Mouse (Mus musculus) embryonic facial prominence, embryonic 14.5 days (tissue): ENCODE results near the gene Ntsr1. TPM values are rescaled to one million over a fixed set of nuclear protein-coding genes. Genes with fewer than 3 reads are reported as not detected.

Experiments used
- ATAC-seq: fragments of 200-750 bp; cut with Nextera tagmentation; 2 replicates; pipeline ENCODE4 v1.8.0; 2017; ENCODE audit warnings: low read depth, moderate number of reproducible peaks, moderate TSS enrichment
- DNase-seq: peaks from one replicate; pipeline ENCODE4 v3.0.0-alpha.2; 2015; ENCODE audit warnings: low spot score
- H3K27ac ChIP-seq: fragments of 300-500 bp; sonication (generic); replicated peaks from 2 replicates; pipeline ENCODE4 v1.5.1; 2014; ENCODE audit warnings: low read depth, mild to moderate bottlenecking, low read length, moderate library complexity
- H3K27me3 ChIP-seq: fragments of 300-500 bp; sonication (generic); replicated peaks from 2 replicates; pipeline ENCODE4 v1.6.1; 2014; ENCODE audit warnings: low read length; ENCODE audit not compliant: control insufficient read depth, insufficient read depth
- H3K36me3 ChIP-seq: fragments of 300-500 bp; sonication (generic); 2 replicates; pipeline ENCODE4 v1.6.1; 2014; ENCODE audit warnings: low read length, mixed read lengths; ENCODE audit not compliant: control insufficient read depth, insufficient read depth
- H3K4me1 ChIP-seq: fragments of 300-500 bp; sonication (generic); 2 replicates; pipeline ENCODE4 v1.6.1; 2014; ENCODE audit warnings: antibody characterized with exemption, low read length; ENCODE audit not compliant: control insufficient read depth, insufficient read depth
- H3K4me2 ChIP-seq: fragments of 300-500 bp; sonication (generic); 2 replicates; pipeline ENCODE4 v1.6.1; 2014; ENCODE audit warnings: low read depth, mild to moderate bottlenecking, low read length, moderate library complexity, mixed read lengths
- H3K4me3 ChIP-seq: fragments of 300-500 bp; sonication (generic); 2 replicates; pipeline ENCODE4 v1.5.1; 2014; ENCODE audit warnings: low read depth, mild to moderate bottlenecking, low read length
- H3K9ac ChIP-seq: fragments of 300-500 bp; sonication (generic); 2 replicates; pipeline ENCODE4 v1.6.1; 2014; ENCODE audit warnings: low read depth, mild to moderate bottlenecking, low read length, moderate library complexity, mixed read lengths
- H3K9me3 ChIP-seq: fragments of 300-500 bp; sonication (generic); 2 replicates; pipeline ENCODE4 v1.6.1; 2016; ENCODE audit warnings: low read length; ENCODE audit not compliant: control insufficient read depth
- WGBS: fragments of 180-500 bp; shearing (Covaris S2); extraction: QIAGEN DNeasy Blood & Tissue Kit; methylation state at CpG from one replicate; pipeline ENCODE4 v1.1.7; 2014; 5-methylcytosine and 5-hydroxymethylcytosine counted together
- polyA plus RNA-seq: library from polyadenylated mRNA; unstranded; fragments of >200 nt; fragmentation: Nextera tagmentation; extraction: Ambion mirVana; gene quantifications from 2 replicates; pipeline ENCODE4 v1.2.1, GENCODE M21; 2014

Ntsr1 gene
- polyA plus RNA-seq, 1 experiment from 2014 or later, result 0.70 TPM

DNA sequence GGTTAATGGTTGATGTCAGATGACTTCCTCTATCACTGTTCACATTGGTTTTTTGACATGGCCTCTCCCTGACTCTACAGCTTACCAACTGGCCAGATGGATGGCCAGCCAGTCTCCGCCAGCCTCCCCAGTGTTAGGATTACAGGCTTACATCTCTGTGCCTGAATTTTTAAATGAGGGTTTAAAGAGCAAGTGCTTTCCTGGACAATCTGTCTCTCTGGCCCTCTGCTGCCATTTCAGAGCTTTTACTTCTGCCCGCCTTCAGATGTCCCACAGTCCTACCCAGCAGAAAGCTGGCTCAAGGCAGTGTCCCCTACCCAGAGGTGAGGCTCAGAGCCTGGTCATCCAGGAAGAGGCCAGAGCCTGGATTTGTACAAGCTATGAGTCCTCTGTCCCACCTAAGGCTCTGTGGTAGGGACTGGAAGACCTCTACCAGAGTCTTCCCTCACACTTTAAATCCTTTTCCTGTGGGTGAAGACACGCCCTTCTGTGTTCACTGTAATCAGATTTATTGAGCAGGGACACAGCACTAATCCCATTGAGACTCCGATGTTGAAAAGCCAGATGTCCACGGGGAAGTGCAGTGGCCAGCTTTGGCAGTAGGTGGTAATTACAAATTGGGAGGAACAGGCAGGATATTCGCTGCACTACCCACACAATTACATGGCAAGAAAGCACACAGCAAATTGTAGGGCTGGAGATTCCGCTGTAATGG is 32.1 kb downstream of the Ntsr1 start:
- Histone ChIP-seq H3K4me3 (no peak overlapping the region), H3K27me3 (peaks cover 12% of the 10 kb centered on the region; the same call in 1 of the 2 replicates), H3K9me3 (no peaks in the 10 kb centered on the region), H3K36me3 (no peaks in the 10 kb centered on the region), H3K27ac (no peak overlapping the region), H3K4me1 (peaks cover 14% of the 10 kb centered on the region), H3K4me2 (no peak overlapping the region), H3K9ac (no peak overlapping the region)
- DNase-seq (no peak), ATAC-seq (no peak)
- WGBS, result 67% methylated on average over 7 of the region's 7 CpGs

DNA sequence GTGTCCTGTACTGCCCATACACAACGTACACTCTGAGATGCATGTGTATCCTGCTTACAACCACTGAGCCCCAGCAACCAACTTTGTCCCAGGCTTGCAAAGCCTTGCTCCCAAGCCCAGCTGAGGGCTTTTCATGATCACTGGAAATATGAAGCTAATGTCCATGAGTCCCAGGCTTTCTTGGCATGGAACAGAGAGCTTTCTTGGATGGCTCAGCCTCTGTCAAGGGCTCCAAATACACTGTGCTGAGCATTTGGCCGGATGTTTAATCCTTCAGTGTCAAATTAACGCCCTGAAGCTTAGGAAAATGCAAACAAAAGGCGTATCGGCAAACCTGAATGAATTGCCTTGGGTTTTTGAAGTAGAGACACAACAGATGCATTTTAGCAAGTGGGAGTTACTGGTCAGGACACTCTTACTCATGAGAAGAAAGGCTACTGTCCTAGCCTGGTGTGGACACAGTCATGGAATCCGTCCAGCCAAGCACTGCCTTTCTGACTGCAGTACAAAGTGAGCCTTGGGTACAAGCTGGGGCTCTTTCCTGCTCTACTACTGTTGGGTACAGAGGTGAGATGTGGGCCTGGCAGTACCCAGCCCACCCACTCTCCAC is 32.7 kb downstream of the Ntsr1 start:
- Histone ChIP-seq H3K27ac (0 out of 2 replicates have a peak overlapping the region, but pooled peaks have one; percentile 39), H3K36me3 (no peaks in the 10 kb centered on the region), H3K9ac (no peak overlapping the region), H3K27me3 (peaks cover 11% of the 10 kb centered on the region; the same call in 1 of the 2 replicates), H3K9me3 (no peaks in the 10 kb centered on the region), H3K4me3 (no peak overlapping the region), H3K4me2 (no peak overlapping the region), H3K4me1 (peaks cover 14% of the 10 kb centered on the region)
- DNase-seq (peak; percentile 51), ATAC-seq (0 out of 2 replicates have a peak, but pooled peaks have one; percentile 27)
- 45% methylated on average over 6 of the region's 6 CpGs for WGBS

DNA sequence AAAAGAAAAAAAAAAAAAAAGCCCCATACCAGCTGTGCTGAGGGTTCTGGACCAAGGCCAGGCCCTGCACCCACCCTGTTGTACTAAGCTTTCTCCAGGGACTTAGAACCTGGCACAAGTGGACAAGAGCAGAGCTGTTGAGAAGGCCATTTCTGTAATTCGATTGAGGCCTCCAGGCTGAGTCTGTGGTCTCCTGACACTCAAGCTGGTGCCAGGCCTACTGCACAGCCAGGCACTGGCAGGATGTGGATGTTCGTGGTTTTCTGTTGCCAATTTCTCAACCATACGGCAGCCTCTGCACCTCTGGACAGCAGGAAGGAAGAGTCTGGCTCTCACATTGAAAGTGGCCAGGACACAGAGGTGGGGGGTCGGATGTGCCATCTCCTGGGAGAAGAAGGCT is 33.5 kb downstream of the Ntsr1 start:
- no peak for DNase-seq
- no peak overlapping the region for H3K4me2 ChIP-seq

DNA sequence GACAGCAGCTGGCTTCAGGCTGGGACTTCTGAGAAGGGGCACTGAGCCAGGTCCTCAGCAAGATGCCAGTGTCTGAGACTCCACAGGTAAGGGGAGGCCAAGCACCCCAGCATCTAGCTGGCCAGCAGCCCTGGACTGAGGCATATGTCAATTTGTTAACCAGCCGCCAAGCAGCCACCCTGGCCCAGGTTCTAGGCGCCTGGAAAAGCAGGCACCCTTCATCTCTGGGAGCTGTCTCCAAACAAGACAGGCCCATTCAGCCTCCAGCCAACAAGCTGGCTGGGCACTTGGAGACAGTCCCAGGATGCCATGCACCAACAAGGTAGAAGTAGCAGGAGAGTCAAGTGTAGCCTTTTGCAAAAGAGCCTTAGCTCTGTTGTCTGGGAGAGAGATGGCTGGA is 43.9 kb downstream of the Ntsr1 start:
- Histone ChIP-seq H3K4me3 (no peak overlapping the region), H3K9me3 (no peaks in the 10 kb centered on the region), H3K27ac (no peak overlapping the region), H3K36me3 (no peaks in the 10 kb centered on the region), H3K4me1 (peaks cover 4% of the 10 kb centered on the region; the same call in 1 of the 2 replicates), H3K9ac (no peak overlapping the region), H3K4me2 (no peak overlapping the region), H3K27me3 (no peaks in the 10 kb centered on the region)
- DNase-seq (no peak), ATAC-seq (no peak)
- 84% methylated on average over 2 of the region's 2 CpGs for WGBS

More for the DNA sequence above, 33.5 kb downstream of the Ntsr1 start:
- peaks cover 14% of the 10 kb centered on the region for H3K4me1 ChIP-seq
- H3K27ac ChIP-seq, result no peak overlapping the region
- no peaks in the 10 kb centered on the region for H3K9me3 ChIP-seq
- no peaks in the 10 kb centered on the region for H3K36me3 ChIP-seq
- no peak for ATAC-seq
- peaks cover 3% of the 10 kb centered on the region; the same call in 1 of the 2 replicates for H3K27me3 ChIP-seq
- no peak overlapping the region for H3K9ac ChIP-seq
- no peak overlapping the region for H3K4me3 ChIP-seq
- 67% methylated on average over 4 of the region's 4 CpGs for WGBS

DNA sequence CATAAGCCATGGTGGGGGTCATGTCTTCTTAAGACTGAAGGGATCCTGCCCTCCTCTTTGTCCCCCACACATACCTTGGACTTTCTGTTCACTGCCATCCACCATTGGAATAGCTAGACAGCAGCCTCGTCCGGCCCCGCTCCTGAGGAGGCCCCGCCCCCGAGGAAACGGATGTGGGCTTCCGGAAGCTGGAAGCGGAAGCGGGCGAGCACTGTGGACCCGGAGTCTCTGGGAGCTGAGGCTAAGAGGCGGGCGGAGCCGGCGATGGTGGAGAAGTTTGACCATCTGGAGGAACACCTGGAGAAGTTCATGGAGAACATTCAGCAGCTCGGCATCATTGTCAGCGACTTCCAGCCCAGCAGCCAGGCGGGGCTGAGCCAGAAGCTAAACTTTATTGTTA is 45.3 kb downstream of the Ntsr1 start:
- no peak for ATAC-seq
- Histone ChIP-seq H3K36me3 (no peaks in the 10 kb centered on the region), H3K27me3 (no peaks in the 10 kb centered on the region), H3K4me3 (no peak overlapping the region), H3K9ac (no peak overlapping the region), H3K4me1 (peaks cover 4% of the 10 kb centered on the region; the same call in 1 of the 2 replicates), H3K27ac (no peak overlapping the region), H3K4me2 (no peak overlapping the region), H3K9me3 (no peaks in the 10 kb centered on the region)
- 75% methylated on average over 18 of the region's 18 CpGs for WGBS
- no peak for DNase-seq

DNA sequence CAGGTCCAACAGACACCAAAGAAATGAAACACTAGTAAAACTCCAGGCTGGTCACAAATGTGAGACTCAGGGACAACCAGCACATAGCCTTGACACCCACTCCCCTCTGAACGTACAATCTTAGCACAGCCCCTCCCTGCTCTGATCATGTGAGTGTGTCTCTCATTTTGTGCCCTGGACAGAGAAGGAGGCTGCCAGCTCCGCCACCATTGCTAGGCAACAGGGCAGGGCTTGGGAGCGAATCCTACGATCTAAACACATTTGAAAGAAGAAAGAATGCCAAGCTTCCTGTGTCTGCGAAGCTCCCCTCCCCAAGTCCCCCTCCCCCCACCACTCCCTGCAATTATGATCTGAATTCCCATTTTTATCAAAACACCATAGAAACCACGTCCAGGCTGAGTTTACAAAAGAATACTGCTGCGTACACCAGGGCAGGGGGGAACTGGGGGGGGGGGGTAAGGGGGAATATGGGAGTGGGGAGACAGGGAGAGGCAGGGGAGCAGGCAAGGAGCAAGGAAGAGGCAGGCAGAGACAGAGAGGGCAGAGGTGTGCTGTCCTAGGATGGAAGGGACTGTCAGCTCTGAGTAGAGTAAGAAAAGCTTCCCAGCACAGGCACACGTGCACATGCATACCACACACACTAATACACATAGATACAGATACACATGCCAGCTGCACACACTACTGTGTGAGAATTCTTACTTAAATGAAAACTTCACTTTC is 47.8 kb downstream of the Ntsr1 start:
- Histone ChIP-seq H3K36me3 (no peaks in the 10 kb centered on the region), H3K27ac (no peak overlapping the region), H3K9me3 (no peaks in the 10 kb centered on the region), H3K27me3 (no peaks in the 10 kb centered on the region), H3K4me3 (no peak overlapping the region), H3K4me1 (peaks cover 4% of the 10 kb centered on the region; the same call in 1 of the 2 replicates), H3K4me2 (no peak overlapping the region), H3K9ac (no peak overlapping the region)
- WGBS, result 26% methylated on average over 8 of the region's 8 CpGs
- no peak for DNase-seq
- ATAC-seq, result no peak; the same call in 1 of the 2 replicates

DNA sequence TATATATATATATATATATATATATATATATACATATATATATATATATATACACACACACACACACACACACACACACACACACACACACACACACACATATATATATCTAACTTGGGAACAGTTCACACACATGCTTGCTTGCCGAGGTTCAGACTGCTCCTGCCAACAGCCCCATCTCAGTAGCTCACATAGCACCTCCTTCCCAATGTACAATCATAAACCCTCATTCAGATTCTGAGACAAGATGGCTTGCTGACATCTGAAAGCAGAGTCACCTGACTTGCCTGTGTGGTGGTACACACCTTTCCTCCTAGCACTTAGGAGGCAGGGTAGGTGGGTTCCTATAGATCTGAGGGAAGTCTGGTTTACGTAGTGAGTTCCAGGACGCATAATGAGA is 52.6 kb downstream of the Ntsr1 start:
- no peaks in the 10 kb centered on the region for H3K9me3 ChIP-seq
- H3K4me3 ChIP-seq, result no peak overlapping the region
- no peaks in the 10 kb centered on the region for H3K36me3 ChIP-seq
- ATAC-seq (no peak), DNase-seq (no peak)
- no peaks in the 10 kb centered on the region for H3K27me3 ChIP-seq
- H3K9ac ChIP-seq, result no peak overlapping the region
- H3K27ac ChIP-seq, result no peak overlapping the region
- peaks cover 4% of the 10 kb centered on the region; the same call in 1 of the 2 replicates for H3K4me1 ChIP-seq
- H3K4me2 ChIP-seq, result no peak overlapping the region
- 67% methylated on average over 3 of the region's 3 CpGs for WGBS

DNA sequence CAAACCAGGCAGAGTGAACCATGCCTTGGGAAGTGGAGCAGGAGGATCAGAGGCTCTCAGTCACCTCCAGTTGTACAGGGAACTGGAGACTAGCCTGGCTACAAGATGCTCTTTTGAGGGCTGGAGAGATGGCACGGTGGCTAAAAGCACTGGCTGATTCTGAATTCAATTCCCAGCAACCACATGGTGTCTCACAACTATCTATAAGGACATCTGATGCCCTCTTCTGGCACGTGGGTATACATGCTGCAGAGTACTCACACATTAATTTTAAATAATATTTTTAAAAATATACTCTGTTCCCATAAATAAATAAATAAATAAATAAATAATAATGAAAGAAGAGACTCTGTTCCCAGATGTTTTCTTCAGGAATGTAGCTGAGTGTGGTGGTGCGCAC is 55.4 kb downstream of the Ntsr1 start:
- 51% methylated on average over 3 of the region's 3 CpGs for WGBS
- DNase-seq, result no peak
- H3K9ac ChIP-seq, result no peak overlapping the region
- H3K4me2 ChIP-seq, result no peak overlapping the region
- no peaks in the 10 kb centered on the region for H3K4me1 ChIP-seq
- no peaks in the 10 kb centered on the region for H3K36me3 ChIP-seq
- H3K27ac ChIP-seq, result no peak overlapping the region
- no peaks in the 10 kb centered on the region for H3K9me3 ChIP-seq
- ATAC-seq, result no peak
- no peaks in the 10 kb centered on the region for H3K27me3 ChIP-seq
- no peak overlapping the region for H3K4me3 ChIP-seq
